Mouse (Mus musculus) kidney, postnatal 14 days (tissue): ENCODE data around the gene Dlx5.

ENCODE experiments used
- DNase-seq: peaks from one replicate; pipeline ENCODE4 v3.0.0; 2022; ENCODE audit warnings: mixed read lengths

The Dlx5 gene

DNA sequence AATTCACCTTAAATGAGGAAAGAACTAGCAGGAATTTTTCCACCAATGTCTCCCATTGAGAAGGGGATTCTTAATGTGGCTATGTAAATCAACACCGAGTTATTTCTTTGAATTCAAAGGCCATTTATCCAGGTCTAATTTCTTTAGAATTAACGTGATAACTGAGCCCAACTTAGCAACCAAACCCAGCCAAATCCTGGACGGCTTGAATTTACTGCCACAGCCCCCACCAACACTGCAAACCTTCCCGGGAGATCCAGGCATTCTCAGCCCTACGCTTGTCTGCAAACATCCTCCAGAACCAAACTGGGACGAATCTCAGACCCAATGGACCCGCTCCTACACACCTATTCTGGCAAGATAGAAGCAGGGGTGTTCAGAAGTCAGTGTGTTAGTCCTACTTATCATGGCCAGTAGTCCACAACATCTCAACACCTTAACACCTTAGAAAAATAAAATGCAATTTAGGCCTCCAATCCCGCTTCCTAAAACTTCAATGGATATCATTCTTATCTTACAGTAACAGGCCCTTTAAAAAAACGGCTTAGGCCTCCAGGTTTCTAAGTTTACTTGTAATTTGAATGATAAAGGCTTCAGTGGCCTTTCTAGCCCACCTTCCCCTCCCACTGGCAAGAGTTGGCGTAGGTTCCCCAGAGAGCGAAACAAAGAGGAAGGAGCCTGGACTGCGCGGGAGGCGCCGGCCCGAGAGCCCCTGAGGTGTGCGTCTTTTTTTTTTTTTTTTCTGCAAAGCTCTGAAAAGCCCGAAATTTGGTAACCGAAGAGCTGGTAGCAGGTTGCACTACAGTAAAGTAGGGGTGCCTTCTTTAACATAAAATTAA lies 22.6 kb downstream of the Dlx5 start:
- no peak for DNase-seq

- no peak for DNase-seq
Observed at GRCm38 (mm10) chr6:6858571-6858970, 23.3 kb downstream of the Dlx5 start.

DNA sequence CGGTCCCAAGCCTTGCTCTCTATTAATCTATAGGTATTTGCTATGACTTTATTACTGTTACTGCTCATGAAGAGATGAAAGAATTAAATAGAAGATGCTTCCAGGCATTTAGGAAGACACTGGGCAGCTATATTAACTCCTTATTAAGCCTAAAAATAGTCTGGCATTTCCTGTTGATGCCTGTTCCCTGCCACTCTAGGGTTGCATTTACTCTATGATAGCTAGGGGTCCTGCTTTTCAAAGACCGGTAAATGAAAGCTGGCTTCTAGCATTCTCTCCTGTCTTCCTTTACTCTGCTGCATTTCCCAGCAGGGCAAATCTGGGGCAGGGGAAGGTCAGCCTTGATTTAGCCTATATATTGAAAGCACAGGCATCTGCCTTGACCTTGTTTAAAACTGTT lies 24.1 kb downstream of the Dlx5 start:
- no peak for DNase-seq

GRCm38 (mm10) chr6:6856881-6857280 lies 25.0 kb downstream of the Dlx5 start:
- no peak for DNase-seq

- no peak for DNase-seq
Observed at GRCm38 (mm10) chr6:6856316-6856715, 25.6 kb downstream of the Dlx5 start.

- DNase-seq, result no peak
Observed at GRCm38 (mm10) chr6:6855746-6856185, 26.1 kb downstream of the Dlx5 start.

- no peak for DNase-seq
Observed at GRCm38 (mm10) chr6:6854902-6855745, 26.8 kb downstream of the Dlx5 start.

- no peak for DNase-seq
Observed at GRCm38 (mm10) chr6:6854176-6854575, 27.7 kb downstream of the Dlx5 start.

- DNase-seq, result no peak
Observed at GRCm38 (mm10) chr6:6852944-6853343, 28.9 kb downstream of the Dlx5 start.

DNA sequence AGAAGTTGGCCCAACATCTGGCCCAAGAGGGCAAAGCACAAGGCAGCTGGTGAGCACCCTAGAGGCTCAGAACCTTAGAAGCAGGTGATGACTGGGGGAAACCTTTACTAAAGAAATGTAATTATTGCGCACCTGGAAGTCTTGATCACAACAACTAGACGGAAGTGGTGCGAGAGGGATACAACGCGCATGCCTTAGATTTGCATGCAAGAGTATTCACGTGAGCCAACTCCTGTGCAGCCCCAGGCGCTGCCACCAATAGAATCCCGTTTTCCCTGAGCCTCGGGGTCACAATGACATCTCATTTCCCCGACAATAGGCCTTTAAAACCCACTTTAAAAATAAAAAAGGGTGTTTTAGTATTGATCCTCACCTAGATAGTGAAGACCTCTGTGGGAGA lies 30.7 kb downstream of the Dlx5 start:
- no peak for DNase-seq

- no peak for DNase-seq
Observed at GRCm38 (mm10) chr6:6850324-6851060, 31.4 kb downstream of the Dlx5 start.

- DNase-seq, result no peak
Observed at GRCm38 (mm10) chr6:6849744-6850143, 32.1 kb downstream of the Dlx5 start.

- DNase-seq, result no peak
Observed at GRCm38 (mm10) chr6:6848541-6848940, 33.3 kb downstream of the Dlx5 start.

DNA sequence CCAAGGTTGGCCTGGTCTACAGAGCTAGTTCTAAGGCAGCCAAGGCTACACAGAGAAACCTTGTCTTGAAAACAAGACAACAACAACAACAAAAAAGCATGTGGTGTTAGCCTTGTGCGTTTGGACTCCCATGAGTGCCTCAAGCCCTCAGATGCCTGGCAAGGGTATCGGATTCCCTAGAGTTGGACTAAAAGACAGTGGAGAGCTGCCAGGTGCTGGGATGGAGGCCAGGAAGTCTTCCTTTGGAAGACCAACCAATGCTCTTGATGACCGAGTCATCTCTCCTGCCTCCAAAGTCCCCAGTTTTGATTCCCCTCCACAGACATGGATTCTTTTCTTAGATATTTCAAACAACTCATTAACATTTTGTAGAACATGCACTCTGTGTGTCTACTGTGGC lies 48.6 kb downstream of the Dlx5 start:
- DNase-seq, result no peak

- no peak for DNase-seq
Observed at GRCm38 (mm10) chr6:6830446-6830845, 51.4 kb downstream of the Dlx5 start.
